Mouse (Mus musculus) cerebellum, adult 18-20 months (tissue): ENCODE measurements at regions not wholly inside any gene's neighbourhood (a gene's known extent, or its start where the extent isn't known, plus 50 kb on each side); places are given as distances from the start of the nearest gene placed in this dataset.

Experiments
- DNase-seq, 2 experiments: peaks; one replicate each; pipeline ENCODE4 v3.0.0; 2021

DNA sequence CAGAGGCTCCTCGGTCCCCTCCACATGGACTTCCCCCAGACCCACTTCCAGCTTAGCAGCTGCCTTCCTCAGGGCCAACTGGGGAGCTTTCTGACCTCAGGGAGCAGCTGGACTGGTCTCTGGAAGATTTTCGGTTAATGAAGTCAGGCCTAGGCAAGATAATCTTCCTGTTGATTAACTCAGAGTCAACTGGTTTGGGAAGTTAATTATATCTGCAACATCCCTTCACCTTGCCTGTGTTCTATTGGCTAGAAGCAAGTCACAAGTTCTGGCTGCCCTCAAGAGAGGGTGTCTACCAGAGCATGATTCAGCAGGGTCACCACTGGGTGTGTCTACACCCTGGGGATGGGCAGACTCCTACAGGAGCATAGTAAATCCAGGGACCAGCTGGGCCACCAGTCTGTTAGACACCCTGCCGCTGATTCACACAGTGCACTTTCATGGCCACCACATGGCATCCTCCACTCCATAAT is 53.9 kb upstream of the Maml3 start:
- no peak for DNase-seq

DNA sequence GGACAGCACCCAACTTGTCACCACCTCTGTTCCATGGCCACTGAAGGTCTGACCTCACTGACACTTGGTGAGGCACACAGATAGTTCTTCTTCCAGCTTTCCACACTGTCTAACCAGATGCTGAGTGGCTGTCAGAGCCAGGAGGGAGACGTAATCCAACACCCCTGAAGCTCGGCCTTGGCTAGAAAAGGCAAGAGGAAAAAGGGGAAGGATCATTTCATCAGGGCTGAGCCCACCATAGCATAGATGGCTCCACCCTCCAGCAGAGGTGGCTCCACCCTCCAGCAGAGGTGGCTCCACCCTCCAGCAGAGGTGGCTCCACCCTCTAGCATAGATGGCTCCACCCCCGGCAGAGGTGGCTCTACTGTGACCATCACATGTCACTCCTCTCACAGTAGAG is 56.8 kb upstream of the Maml3 start:
- no peak for DNase-seq

DNA sequence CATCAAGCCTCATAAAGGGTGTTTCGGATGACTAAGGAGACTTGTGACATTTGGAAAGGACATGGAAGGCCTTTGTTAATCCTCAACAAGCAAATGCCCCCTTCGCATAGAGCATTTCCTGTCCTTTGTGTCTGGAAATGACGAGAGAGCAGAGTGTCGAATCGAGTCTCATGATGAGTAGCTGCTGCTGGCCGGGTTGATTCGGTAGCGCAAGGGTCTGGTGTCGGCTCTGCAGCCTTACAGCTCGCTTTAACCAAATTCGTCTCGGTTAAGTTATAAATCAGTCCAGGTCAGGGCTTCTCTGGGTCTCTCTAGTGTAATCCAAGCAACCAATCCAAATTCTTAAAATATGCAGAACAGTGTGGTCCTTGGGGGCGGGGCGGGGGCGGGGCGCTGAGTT is 59.1 kb upstream of the Maml3 start:
- DNase-seq, result no peak

DNA sequence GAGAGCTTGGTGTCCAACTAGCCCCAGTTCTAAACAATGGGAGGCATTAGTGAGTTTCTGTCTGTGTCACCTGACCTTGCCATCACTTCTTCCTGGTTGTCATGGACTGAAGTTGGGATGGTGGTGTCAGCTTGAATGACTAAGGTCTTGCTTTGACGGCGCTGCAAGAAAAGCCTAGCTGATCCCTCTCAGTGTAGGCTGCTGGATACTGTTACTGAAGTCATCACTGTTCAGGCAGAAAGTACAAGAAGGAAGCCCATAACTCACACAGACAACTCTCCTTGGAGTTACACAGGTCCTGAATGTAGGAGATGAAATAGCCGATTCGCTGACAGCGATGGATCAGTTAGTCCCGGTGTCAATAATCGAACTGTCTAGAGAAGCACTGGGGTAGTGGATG is 62.5 kb upstream of the Maml3 start:
- no peak for DNase-seq

DNA sequence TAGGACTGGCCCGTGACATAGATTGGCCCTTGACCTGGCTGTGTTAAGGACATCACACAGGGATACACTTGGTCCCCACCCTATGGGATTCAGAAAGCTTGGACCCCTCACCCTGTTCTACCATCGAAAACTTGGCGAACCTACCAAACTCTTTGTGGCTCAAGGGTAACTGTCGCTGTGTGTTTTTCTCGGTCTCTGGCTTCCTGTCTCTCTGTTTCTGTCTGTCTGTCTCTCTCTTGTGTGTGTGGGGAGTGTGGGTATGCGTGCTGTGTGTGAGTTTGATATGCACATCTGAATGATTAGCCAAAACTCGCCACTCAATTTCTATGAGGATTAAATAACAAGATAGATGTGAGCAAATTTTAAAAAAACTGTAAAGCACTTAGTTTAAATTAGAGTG is 66.0 kb upstream of the Maml3 start:
- no peak for DNase-seq

DNA sequence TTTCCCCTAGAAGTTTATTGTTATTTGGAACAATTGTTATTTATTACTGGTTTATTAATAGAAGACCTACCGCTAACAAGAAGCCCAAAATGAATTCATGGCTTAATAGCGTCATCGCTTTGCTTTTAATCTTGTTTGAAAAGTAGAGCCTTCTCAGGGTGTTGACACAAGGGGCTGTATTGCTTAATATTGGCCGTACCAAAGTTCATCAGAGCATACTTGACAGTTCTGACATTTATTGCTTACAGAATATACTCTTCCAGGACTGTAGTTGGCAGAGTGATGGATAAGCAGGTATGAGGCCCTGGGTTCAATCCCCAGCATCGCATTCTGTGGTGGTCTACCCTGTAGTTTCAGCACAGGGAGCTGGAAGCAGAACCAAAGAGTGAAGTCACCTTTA is 66.4 kb upstream of the Maml3 start:
- DNase-seq, result no peak

DNA sequence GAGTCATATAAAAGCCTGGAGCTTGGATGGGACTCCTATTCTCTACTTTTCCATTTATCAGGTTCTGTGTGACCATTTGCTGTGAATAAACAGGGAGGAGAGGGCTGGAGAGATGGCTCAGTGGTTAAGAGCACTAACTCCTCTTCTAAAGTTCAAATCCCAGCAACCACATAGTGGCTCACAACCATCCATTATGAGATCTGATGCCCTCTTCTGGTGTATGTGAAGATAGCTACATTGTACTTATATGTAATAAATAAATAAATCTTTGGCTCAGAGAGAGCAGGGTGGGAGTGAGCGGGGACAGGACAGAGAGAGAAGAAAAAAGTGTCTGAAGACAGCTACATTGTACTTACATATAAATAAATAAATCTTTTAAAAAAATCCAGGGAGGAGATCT is 68.6 kb upstream of the Maml3 start:
- no peak for DNase-seq

DNA sequence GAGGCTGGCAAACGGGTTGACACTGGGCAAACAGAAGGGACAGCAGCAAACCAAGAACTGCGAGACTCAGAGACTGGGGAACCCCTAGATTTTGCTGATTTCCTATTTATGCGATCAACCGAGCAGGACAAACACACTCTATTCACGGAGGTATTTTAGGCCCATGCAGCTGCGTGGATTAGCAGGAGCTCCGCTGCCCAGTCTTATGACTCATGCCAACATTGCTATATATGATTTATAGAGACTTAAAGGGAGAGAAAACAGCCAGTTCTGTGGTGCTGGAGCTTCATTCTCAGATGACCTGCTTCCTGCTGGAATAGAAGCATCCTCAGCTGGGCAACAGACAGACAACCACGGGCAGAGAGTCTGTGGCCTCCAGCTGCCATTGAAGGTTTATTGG is 71.2 kb upstream of the Maml3 start:
- no peak for DNase-seq

DNA sequence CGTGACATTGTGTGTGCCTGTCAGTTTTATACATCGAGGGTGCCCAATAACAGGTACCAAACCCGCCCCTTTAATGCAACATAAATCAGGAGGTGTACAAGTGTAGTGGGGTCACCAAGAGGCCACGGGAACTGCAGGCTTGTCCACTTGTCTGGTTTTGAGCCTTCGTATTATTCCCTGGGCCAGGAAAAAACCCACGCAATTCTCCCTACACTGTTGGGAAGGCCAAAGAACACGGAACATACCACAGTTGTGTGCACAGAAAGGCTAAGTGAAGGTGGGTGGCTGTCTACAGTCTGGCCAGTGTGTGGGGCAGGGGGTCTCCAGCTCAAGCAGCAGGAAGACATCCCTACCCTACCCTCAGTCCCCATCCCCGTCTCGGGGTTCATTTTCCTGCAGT is 74.0 kb upstream of the Maml3 start:
- no peak for DNase-seq

DNA sequence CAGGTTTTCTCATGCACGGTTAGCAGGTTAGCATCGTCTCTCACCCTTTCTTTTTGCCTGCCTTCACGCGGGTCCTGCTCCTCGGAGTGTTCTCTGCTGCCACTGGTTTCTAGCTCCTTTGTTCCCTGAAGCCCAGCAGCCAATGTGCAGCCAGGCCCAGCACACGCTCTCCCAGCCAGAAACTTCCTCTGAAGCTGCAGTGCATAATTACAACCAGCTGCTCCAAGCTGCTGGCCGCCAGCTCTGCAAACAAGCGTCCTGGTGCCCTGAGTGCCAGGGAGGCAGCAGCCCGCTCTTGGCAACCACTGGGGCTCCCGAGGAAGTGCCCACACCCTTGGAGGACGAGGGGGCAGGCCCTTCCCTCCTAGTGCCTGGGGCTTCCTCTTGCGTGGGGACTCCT is 74.8 kb upstream of the Maml3 start:
- peak; percentile 55 to 57 for DNase-seq

DNA sequence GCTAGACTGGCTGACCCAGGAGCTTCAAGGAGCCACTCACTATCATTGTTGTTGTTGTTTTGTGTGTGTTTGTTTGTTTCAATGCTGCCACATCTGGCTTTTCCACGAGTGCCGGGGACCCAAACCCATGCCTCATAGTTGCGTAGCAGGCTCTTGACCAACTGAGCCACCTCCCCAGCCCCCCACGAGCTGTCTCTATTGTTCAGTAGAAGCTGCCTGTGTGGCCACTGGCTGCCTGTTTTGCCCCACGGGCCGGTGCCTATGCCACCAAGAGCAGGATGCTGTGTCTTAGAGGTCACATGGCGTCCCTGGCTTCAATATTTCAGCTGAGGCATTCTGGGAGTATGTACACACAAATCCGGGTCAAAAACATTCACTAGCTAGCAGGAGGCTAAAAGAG is 75.4 kb upstream of the Maml3 start:
- DNase-seq, result peak in 1 of 2 experiments; percentile 42

DNA sequence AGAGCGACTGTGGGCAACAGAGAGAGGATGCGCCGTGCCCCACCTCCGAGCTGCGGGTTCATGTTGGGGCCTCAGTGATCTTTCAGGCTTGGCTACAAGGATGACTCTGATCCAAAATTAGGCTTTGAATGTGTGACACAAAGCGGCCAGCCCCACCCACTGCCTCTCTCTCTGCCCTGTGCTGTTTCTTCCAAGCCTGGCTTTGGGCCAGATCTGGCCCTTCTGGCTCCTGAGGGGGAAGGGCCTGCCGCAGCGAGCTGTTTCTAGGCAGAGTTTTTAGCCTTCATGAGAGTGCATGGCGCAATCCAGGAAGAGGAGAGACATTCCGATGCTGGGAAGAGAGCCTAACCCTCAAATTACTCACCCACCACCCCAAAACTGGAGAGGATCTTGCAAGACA is 75.9 kb upstream of the Maml3 start:
- DNase-seq, result peak; percentile 85 to 88

DNA sequence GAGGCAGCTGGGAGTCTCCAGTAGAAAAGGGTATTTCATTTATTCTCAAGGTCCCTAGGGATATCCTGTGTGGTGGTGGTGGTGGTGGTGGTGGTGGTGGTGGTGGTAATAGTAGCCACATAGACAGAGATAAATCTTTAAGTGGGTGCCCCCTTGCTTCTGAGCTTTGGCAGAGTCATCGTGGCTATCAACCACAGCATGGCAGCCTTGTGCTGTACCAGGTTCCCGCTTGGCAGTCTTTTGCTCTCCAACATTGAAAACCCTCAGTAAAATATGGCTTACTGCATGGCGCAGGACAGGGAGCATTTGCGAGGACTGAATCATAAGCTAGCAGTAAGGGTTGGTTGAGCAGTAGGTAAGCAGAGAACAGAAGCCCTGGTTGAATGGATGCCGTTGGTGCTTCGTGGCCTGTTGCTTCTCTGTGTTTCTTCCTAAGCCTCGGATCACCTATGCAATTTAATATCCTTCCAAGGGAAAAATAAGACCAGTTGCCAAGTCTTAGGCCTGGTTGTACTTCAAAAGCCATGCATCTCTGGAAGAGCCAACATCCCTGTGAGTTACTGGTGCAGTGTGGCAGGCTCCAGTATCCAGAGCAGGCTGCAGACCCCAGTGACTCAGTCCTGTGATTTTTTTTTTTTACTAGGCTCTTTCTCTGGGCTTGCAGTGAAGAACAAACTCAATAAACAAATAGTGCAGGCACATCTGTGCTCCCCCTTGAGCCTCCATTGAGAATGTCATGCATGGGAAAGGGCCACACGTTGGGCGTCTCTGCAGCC is 76.6 kb upstream of the Maml3 start:
- DNase-seq, result no peak

DNA sequence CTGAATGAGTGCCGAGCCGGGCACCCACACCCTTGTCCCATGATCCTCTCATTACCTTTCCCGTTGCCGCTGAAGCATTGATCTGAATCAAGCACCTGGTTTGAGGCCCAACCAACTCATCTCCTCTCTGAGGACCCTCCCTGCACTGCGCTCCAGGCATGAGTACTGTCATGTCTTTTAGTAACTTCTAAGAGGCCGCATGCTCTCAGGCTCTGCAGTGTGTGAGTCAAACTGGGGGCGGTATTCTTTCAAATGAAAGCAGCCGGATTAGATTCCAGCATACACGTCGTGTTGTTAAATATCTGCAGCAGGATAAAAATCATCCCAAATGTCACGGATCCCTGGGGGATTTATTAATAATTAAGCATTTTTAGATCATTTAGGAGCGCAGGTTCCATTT is 79.4 kb upstream of the Maml3 start:
- no peak for DNase-seq

DNA sequence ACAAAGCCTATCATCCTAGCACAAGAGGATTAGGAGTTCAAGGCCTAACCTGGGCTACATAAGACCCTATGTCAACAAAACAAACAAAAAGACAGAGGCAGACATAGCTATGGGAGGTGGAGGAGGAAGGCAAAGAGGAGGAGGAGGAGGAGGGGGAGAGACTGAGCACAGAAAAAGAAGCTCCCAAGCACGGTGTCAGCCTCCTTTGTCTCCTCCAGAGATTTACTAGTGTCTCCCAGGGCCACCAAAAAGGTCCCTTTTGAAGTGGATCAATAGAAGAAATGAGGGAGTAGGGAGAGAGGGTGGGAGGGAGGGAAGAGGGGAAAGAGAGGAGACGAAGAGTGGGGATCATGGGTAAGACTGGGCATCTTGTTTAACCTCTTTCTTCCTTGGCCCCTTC is 80.5 kb upstream of the Maml3 start:
- DNase-seq, result no peak

DNA sequence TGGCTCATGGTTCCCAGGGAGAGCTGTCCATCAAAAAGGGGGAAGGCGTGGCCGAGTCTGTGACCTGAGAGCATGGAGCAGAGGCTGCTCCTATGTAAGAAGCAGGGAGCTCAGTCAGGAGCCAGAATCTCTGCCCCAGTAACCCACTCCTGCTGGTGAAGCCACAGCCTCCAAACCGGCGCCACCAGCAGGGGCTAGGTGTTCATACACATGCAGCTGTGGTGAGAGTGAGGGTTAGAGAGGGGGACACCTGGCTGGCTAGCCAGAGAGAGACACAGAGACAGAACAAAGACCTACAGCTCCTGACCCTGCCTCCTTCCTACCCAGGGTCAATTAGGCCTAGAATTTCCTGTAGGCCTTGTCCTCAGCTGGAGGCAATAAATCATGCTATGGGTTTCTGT is 80.7 kb upstream of the Foxo1 start:
- no peak for DNase-seq

DNA sequence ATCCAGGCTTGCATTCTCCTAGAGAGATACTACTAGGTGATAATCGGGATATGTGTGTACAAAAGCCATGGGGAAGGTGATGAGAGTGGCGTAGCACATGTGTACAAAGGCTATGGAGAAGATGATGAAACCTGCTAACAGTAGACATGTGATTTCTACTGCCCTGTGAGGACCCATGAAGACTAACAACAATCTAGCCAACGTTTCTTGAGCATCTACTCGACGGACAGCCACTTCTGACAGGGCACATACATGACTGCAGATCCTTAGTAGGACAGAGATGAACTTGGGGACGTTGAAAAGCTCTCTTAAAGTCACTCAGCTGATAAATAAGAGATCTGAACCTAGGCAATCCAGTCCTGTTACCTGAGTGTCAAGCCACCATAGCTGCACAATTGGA is 79.8 kb upstream of the Foxo1 start:
- no peak for DNase-seq

DNA sequence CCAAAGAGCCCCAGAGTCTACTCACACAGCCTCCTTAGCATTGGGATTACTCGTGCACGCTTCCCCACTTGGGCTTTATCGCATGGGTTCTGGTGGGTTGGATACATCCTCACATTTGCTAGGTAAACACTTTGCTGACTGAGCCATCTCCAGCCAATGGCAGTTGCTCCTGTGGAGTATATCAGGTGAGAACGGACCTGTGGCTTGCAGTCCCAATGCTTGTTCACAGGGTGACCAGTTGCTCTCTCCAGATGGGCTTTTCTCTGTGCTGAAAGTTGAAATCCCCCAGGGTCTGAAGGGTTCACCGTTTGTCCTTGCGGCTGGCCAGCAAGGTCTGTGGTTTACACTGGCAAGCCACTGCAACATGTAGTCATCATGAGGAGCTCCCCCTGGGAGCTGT is 79.1 kb upstream of the Foxo1 start:
- DNase-seq, result no peak

DNA sequence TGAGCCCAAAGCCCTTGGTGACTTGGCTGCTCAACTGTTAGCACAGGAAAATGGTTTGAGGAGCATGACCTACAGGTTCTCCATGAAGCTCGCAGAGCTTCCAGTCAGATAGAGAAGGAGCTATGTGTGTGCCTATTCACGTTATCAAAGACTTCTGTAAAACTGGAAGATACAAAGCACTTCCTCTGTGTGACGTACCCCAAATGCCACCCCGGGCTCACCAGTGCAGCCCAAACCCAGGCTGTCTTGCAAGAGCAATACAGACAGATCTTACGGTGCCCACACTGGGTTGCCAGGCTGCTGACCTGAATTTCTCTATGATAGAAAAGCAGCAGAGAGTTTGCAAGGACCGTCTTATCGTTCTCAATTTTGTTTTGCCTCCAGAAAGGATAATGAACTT is 78.1 kb upstream of the Foxo1 start:
- no peak for DNase-seq

DNA sequence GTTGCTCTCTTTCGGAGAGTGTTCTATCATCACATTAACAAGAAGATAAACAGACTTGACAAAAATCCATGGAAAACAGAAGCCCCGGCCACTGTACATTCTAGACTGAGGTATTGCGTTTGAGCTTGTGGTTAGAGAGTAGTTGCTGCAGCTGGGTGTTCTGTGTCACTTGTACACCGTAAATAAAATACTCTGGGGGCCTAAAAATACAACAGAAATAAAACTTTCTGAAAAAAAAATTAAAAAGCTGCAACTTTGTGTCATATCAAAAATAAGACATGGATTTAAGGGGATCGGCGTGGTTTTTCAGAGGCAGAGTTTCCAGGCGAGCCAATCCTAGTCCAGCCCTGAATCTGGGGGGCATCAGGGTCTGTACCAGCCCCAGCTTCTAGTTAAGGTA is 75.1 kb upstream of the Foxo1 start:
- DNase-seq, result no peak

DNA sequence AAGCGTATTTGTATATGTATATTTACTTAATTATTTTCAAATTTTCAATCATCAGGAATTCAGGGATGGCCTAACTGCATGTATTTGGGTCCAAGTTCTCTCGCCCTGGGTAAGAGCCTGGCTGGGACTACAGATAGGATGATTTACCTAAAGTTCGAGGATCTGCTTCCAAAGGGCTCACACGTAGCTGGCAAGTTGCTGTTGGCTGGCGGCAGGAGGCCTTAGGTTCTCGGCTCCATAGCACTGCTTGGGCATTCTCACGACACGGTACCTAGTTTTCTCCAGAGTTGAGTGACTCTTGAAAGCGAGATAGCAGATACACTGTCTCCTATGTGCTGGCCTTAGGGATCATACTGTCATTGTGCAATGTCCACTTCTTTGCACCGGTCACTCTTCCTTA is 73.9 kb upstream of the Foxo1 start:
- no peak for DNase-seq

DNA sequence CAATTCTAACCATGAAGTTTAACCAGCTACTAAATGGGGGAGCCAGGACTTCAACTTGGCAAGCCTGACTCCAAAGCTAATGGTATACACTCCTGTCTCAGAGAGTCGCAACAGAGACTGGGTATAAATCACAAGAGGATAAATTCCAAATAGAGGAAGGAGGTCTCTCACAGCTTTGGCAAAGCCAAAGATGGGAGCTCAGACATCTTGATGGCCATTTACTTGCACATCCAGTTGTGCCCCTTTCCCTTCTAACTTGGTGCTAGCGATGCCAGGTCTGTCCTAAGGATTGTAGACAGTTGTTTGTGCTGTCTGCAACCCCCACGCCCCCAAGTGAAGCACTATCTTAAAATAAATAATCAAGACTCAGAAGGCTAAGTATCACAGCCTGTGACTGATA is 72.7 kb upstream of the Foxo1 start:
- DNase-seq, result no peak

DNA sequence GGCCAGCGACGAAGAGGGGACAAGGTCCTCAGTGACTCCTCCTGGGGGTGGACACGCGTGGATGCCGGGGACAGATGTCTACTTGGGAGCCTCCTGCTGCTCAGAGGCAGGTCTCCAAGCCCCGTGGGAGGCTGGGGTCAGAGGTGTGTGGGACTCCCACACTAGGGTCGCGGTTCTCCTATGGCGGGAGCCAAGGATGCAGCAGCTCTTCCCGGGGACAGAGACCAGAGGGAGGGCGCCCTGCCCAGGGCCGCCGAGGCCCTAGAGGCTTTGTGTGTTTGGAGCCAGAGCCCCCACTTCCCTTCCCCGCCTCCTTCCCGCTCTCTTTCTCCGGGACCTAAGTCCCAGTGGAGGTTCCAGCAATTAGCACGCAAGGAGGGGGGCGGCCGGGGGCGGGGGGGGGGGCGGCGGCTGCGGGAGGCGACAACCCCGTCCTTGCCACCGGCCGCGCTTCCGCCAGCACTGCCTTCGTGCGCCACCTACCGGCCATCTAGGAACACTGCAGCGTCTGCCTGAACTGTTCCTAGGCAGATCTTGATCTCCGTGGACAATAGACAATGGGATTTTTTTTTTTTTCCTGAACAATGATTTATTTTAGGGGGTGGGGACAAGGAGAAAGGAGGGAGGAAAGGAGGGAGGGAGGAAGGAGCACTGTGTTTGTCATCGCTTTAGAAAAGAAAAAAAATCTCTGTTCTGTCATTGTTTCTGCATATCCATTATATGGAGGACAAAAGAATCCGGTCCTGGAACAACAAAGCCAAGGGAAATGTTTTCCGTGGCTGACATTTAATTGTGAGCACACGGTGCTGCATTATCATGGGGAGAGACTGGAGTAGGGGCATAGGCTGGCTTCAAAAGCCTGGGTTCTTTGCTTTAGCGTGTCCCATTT is 71.8 kb upstream of the Foxo1 start:
- peak; percentile 82 to 94 for DNase-seq

DNA sequence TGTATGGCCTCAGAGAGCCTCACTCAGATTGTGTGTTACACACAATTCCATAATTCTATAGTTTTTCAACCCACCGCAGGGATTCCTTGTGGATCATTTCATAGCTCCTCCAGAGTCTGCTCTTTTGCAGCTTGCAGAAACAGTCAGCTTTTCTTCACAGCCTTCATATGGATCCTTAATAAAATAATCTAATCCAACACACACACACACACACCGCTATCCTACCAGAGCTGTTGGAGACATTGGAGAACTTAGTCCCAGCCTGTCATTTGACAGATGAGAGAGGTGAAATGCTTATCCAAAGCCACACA is 71.2 kb upstream of the Foxo1 start:
- DNase-seq, result no peak
